Mouse (Mus musculus): ENCODE measurements around the gene Ptprj. TPM values are rescaled to one million over a fixed set of nuclear protein-coding genes. Genes with fewer than 3 reads are reported as not detected.

Gene Ptprj
- polyA plus RNA-seq, 1 experiment from 2014 or later: 2.1 TPM

DNA sequence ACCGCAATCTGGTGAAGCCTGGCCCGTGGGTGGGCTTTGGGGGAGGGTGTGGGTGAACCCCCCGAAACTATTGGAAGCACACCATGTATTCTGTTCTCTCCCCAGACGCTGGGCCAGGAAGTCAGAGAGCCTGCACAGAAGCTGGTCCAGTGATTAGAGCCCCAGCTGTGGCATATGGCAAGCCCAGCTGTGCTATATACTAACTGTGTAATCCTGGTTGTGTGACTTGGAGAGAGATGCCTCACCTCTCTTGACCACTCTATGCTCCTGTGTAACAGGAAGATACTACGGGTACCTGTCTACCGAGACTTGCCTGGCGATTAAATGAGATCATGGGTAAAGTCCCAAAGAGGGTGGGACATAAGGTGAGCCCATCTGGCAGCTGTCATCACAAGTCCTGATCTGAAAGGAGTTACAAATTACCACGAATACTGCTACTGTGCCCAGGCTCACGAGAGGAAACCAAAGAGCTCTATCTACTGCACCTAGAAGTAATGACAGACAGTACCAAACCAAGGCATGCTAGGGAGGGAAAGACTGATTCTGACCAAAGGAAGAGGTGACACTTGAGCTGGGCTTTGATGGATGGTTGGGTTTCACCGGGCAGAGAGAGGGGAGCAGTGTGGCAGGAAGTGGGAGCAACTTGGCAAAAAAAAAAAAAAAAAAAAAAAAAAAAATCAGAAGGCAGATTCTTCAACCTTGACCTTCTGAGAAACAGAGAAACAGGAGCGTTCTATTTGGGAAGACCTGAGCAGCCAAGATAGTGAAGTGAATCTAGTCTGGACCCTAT is 754 bp upstream of the Ptprj start:
- WGBS: 17% methylated on average over 11 of the region's 11 CpGs
- DNase-seq (ENCODE audit: low spot score) (no peak), ATAC-seq (ENCODE audit: low FRiP score, low TSS enrichment) (peak; percentile 35)
- Histone ChIP-seq H3K27me3 (ENCODE audit: control insufficient read depth, insufficient read depth, low read length) (no peaks in the 10 kb centered on the region), H3K4me2 (replicated peaks; ENCODE audit: low read depth) (peak overlapping the region; percentile 99), H3K9ac (ENCODE audit: low read length) (peak overlapping the region; percentile 81), H3K9me3 (ENCODE audit: control insufficient read depth, low read length) (no peaks in the 10 kb centered on the region), H3K4me1 (replicated peaks; ENCODE audit: control insufficient read depth, insufficient read depth) (no peaks in the 10 kb centered on the region), H3K27ac (replicated peaks) (peak overlapping the region; percentile 91), H3K36me3 (ENCODE audit: control insufficient read depth, insufficient read depth, low read length) (no peaks in the 10 kb centered on the region), H3K4me3 (ENCODE audit: low read depth, low read length) (peak overlapping the region; percentile 84)
- TF ChIP-seq EP300 (optimal IDR thresholded peaks at IDR 0.05) (no peak), CTCF (IDR thresholded peaks at IDR 0.05; ENCODE audit: low read depth) (no peak)

DNA sequence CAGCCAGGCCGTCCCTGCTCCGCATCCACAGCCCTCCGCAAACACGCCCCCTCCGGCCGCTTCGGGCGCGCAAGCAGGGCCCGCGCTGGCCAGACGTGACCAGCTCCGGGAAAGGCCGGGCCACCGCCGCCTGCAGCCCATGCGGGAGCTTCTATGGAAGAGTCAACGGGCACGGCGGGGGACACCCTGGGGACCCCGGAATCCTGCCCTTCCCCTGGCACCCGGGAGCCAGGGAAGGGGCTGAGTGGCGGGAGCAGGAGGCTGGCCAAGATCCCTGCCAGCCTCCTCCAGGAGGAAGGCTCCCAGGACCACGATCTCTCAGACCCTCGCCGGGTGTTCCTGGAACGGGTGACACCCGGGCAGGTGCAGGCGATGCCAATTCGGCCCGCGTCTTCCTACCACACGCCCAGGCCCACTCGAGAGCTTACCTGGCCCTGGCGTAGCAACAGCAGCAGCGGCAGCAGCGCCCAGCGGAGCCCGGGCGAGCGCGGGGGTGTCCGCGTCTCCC is 665 bp downstream of the Ptprj start:
- ATAC-seq (ENCODE audit: low FRiP score, low TSS enrichment) (peak; percentile 55), DNase-seq (ENCODE audit: low spot score) (peak; percentile 77)
- H3K9me3 ChIP-seq (ENCODE audit: control insufficient read depth, low read length): no peaks in the 10 kb centered on the region
- H3K4me3 ChIP-seq (ENCODE audit: low read depth, low read length): peak overlapping the region; percentile 84
- H3K4me2 ChIP-seq (replicated peaks; ENCODE audit: low read depth): peak overlapping the region; percentile 99
- peak overlapping the region; percentile 91 for H3K27ac ChIP-seq (replicated peaks)
- no peaks in the 10 kb centered on the region for H3K4me1 ChIP-seq (replicated peaks; ENCODE audit: control insufficient read depth, insufficient read depth)
- WGBS: under 1% methylated on average over 35 of the region's 44 CpGs
- peak; percentile 63 for TF ChIP-seq CTCF (IDR thresholded peaks at IDR 0.05; ENCODE audit: low read depth)
- TF ChIP-seq EP300 (optimal IDR thresholded peaks at IDR 0.05): no peak
- H3K36me3 ChIP-seq (ENCODE audit: control insufficient read depth, insufficient read depth, low read length): no peaks in the 10 kb centered on the region
- peak overlapping the region; percentile 81 for H3K9ac ChIP-seq (ENCODE audit: low read length)
- H3K27me3 ChIP-seq (ENCODE audit: control insufficient read depth, insufficient read depth, low read length): no peaks in the 10 kb centered on the region

DNA sequence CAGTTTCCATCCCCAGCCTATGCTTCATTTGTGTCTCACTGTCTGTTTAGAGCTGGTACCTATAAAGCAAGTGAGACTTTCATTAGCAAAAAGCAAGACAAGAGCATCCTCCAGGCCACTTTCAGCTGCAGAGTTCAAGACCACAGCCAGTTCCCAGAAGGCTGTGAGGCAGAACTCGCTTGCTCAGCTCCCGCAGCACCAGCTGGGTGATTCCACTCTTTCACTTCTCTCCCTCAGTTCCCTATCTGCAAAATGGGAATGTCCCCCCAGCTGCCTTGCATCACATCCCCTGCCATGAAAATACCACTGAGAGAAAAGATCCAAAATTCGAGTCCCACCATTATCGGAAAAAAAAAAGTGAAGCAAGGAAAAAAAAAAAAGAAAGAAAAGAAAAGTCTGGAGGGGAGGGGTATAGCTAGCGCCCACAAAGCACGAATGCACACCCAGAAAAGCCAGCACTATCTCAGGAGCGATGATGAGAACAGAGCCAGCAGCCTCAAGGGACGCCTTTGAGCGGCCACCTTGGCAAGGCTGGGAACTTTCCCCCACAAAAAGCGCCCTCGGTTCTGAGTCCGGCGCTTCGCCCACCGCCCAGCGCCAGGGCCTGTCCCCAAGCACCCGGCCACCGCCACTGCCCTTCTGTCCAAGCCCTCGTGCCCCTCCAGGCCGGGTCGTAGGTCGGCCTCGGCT is 1.3 kb downstream of the Ptprj start:
- no peak for TF ChIP-seq EP300 (optimal IDR thresholded peaks at IDR 0.05)
- TF ChIP-seq CTCF (IDR thresholded peaks at IDR 0.05; ENCODE audit: low read depth): no peak
- WGBS: 4% methylated on average over 23 of the region's 23 CpGs
- no peaks in the 10 kb centered on the region for H3K9me3 ChIP-seq (ENCODE audit: control insufficient read depth, low read length)
- peak overlapping the region; percentile 99 for H3K4me2 ChIP-seq (replicated peaks; ENCODE audit: low read depth)
- no peaks in the 10 kb centered on the region for H3K36me3 ChIP-seq (ENCODE audit: control insufficient read depth, insufficient read depth, low read length)
- no peaks in the 10 kb centered on the region for H3K4me1 ChIP-seq (replicated peaks; ENCODE audit: control insufficient read depth, insufficient read depth)
- H3K27ac ChIP-seq (replicated peaks): peak overlapping the region; percentile 91
- H3K4me3 ChIP-seq (ENCODE audit: low read depth, low read length): peak overlapping the region; percentile 84
- H3K27me3 ChIP-seq (ENCODE audit: control insufficient read depth, insufficient read depth, low read length): no peaks in the 10 kb centered on the region
- H3K9ac ChIP-seq (ENCODE audit: low read length): peak overlapping the region; percentile 81
- DNase-seq (ENCODE audit: low spot score): no peak
- ATAC-seq (ENCODE audit: low FRiP score, low TSS enrichment): no peak

DNA sequence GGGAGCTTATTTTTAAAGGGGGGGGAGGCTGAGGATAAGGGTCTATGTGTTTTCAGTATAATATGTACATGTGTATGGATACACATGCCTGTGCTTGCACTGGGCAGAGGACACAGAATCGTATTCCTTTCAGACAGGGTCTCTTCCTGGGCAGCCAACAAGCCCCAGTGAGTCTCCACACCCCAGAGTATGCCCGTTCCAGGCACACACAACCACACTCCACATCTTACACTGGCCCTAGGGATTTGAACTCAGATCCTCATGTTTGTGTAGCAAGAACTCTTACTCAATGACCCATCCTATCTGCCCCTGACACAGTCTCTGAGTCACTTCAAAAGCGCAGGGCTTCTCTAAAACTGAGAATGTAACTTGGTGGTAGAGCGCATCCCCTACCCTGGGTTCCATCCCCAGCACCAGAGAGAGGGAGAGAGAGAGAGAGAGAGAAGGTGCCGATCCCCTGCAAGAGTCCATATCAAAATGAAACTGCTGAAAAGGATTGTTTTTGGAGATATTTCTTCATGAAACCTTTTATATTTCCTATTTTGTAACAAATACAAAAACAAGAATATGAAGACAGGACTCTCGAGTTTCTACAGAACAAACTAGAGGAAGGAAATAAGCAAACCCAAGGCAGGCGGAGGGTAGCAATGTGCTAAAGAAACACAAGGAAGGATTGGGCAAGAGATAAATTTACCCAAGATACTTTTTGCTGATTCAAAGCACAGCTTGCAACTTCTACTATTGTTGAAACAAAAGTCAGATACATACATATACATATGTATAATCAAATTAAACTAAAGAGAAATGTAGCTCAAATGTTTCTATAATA is 2.8 kb downstream of the Ptprj start:
- H3K27ac ChIP-seq (replicated peaks): no peak overlapping the region
- H3K4me2 ChIP-seq (replicated peaks; ENCODE audit: low read depth): no peak overlapping the region
- no peak overlapping the region for H3K4me3 ChIP-seq (ENCODE audit: low read depth, low read length)
- 84% methylated on average over 7 of the region's 7 CpGs for WGBS
- H3K4me1 ChIP-seq (replicated peaks; ENCODE audit: control insufficient read depth, insufficient read depth): no peaks in the 10 kb centered on the region
- H3K27me3 ChIP-seq (ENCODE audit: control insufficient read depth, insufficient read depth, low read length): no peaks in the 10 kb centered on the region
- H3K9ac ChIP-seq (ENCODE audit: low read length): no peak overlapping the region
- H3K9me3 ChIP-seq (ENCODE audit: control insufficient read depth, low read length): no peaks in the 10 kb centered on the region
- DNase-seq (ENCODE audit: low spot score) (no peak), ATAC-seq (ENCODE audit: low FRiP score, low TSS enrichment) (no peak)
- H3K36me3 ChIP-seq (ENCODE audit: control insufficient read depth, insufficient read depth, low read length): no peaks in the 10 kb centered on the region
- TF ChIP-seq CTCF (IDR thresholded peaks at IDR 0.05; ENCODE audit: low read depth): no peak
- TF ChIP-seq EP300 (optimal IDR thresholded peaks at IDR 0.05): no peak

DNA sequence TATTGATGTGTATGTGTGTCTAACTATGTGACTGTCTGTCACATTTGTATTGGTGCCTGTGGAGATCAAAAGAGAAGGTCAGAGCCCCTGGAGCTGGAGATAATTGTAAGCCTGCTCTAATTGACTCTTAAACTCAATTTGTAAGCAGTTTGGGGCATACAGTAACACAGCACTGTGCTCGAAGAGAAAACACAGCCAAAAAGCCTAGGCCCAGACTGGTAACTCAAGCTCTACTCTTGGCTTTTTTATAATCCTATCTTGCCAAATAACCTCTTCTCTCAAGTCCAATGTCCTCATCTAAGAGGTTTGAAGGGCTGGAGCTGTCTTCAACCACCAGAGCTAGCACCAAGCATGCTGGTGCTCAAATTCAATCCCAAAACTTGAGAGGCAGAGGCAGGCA is 3.5 kb downstream of the Ptprj start:
- Histone ChIP-seq H3K4me1 (replicated peaks; ENCODE audit: control insufficient read depth, insufficient read depth) (no peaks in the 10 kb centered on the region), H3K4me2 (replicated peaks; ENCODE audit: low read depth) (no peak overlapping the region), H3K27ac (replicated peaks) (no peak overlapping the region), H3K9me3 (ENCODE audit: control insufficient read depth, low read length) (no peaks in the 10 kb centered on the region), H3K4me3 (ENCODE audit: low read depth, low read length) (no peak overlapping the region), H3K9ac (ENCODE audit: low read length) (no peak overlapping the region), H3K27me3 (ENCODE audit: control insufficient read depth, insufficient read depth, low read length) (no peaks in the 10 kb centered on the region), H3K36me3 (ENCODE audit: control insufficient read depth, insufficient read depth, low read length) (no peaks in the 10 kb centered on the region)
- TF ChIP-seq EP300 (optimal IDR thresholded peaks at IDR 0.05) (no peak), CTCF (IDR thresholded peaks at IDR 0.05; ENCODE audit: low read depth) (no peak)
- 62% methylated on average over 1 of the region's 1 CpGs for WGBS
- ATAC-seq (ENCODE audit: low FRiP score, low TSS enrichment) (no peak), DNase-seq (ENCODE audit: low spot score) (no peak)

All from stomach, postnatal 0 days (tissue).